Mouse (Mus musculus) embryonic fibroblast, embryonic 13.5 days (primary cell): ENCODE measurements around the gene Xpo6. TPM values are rescaled to one million over a fixed set of nuclear protein-coding genes. Genes with fewer than 3 reads are reported as not detected.

ENCODE experiments used
- H3K27ac ChIP-seq: 2 replicates; pipeline ENCODE4 v1.5.1; 2012; ENCODE audit warnings: low read length, control low read depth, inconsistent platforms; ENCODE audit not compliant: insufficient read depth
- H3K4me1 ChIP-seq: 2 replicates; pipeline ENCODE4 v1.6.1; 2011; ENCODE audit warnings: low read length; ENCODE audit not compliant: control insufficient read depth, insufficient read depth
- H3K4me3 ChIP-seq: 2 replicates; pipeline ENCODE4 v1.5.1; 2011; ENCODE audit warnings: mild to moderate bottlenecking, control low read depth, low read length; ENCODE audit not compliant: insufficient read depth
- CTCF ChIP-seq: IDR thresholded peaks from 2 replicates; pipeline ENCODE4 v1.5.1; 2011; ENCODE audit warnings: mild to moderate bottlenecking, control low read depth, low read length, moderate library complexity, borderline replicate concordance; ENCODE audit not compliant: insufficient read depth
- POLR2A ChIP-seq: IDR thresholded peaks from 2 replicates; pipeline ENCODE4 v1.6.1; 2011; ENCODE audit warnings: low read depth, mild to moderate bottlenecking, control low read depth, low read length, moderate library complexity
- polyA plus RNA-seq: library from polyadenylated mRNA; stranded (reverse); fragments of >200 nt; gene quantifications from 2 replicates; pipeline ENCODE4 v1.2.4, GENCODE M21; 2011; ENCODE audit warnings: low read depth; ENCODE audit not compliant: missing spikeins, insufficient read length

The Xpo6 gene
- polyA plus RNA-seq, result 108 and 115 TPM in 2 replicates

GRCm38 (mm10) chr7:126200178-126200996 is at the start of gene Xpo6:
Gene Xpo6, minus strand, starts transcription at chr7:126200501.
- peak within 1 kb of the TSS; percentile 82 for H3K4me3 ChIP-seq
- H3K4me1 ChIP-seq, result peaks cover 2% of the 10 kb centered on the region
- no peak for TF ChIP-seq CTCF
- TF ChIP-seq POLR2A, result peak; percentile 77
- H3K27ac ChIP-seq, result peak within 1 kb of the TSS; percentile 22

- Histone ChIP-seq H3K4me3 (no peak overlapping the region), H3K4me1 (no peaks in the 10 kb centered on the region), H3K27ac (no peak overlapping the region)
- TF ChIP-seq CTCF (no peak), POLR2A (no peak)
Measured at GRCm38 (mm10) chr7:126249986-126250385, 49.7 kb upstream of the Xpo6 start.

- no peak for TF ChIP-seq POLR2A
- TF ChIP-seq CTCF, result no peak
- Histone ChIP-seq H3K4me3 (no peak overlapping the region), H3K27ac (no peak overlapping the region), H3K4me1 (no peaks in the 10 kb centered on the region)
Measured at GRCm38 (mm10) chr7:126249146-126249545, 48.8 kb upstream of the Xpo6 start.

- Histone ChIP-seq H3K4me1 (no peaks in the 10 kb centered on the region), H3K27ac (no peak overlapping the region), H3K4me3 (no peak overlapping the region)
- no peak for TF ChIP-seq POLR2A
- TF ChIP-seq CTCF, result no peak
Measured at GRCm38 (mm10) chr7:126248641-126249141, 48.4 kb upstream of the Xpo6 start.

GRCm38 (mm10) chr7:126248088-126248487 is 47.8 kb upstream of the Xpo6 start:
- no peak for TF ChIP-seq CTCF
- no peak for TF ChIP-seq POLR2A
- no peak overlapping the region for H3K27ac ChIP-seq
- no peak overlapping the region for H3K4me3 ChIP-seq

GRCm38 (mm10) chr7:126244168-126244750 is 44.0 kb upstream of the Xpo6 start:
- Histone ChIP-seq H3K4me1 (no peaks in the 10 kb centered on the region), H3K4me3 (no peak overlapping the region), H3K27ac (no peak overlapping the region)
- TF ChIP-seq CTCF (no peak), POLR2A (no peak)

More at GRCm38 (mm10) chr7:126248088-126248487, 47.8 kb upstream of the Xpo6 start:
- no peaks in the 10 kb centered on the region for H3K4me1 ChIP-seq

GRCm38 (mm10) chr7:126240814-126241360 is 40.6 kb upstream of the Xpo6 start:
- TF ChIP-seq CTCF (no peak), POLR2A (no peak)
- Histone ChIP-seq H3K27ac (no peak overlapping the region), H3K4me3 (no peak overlapping the region), H3K4me1 (no peaks in the 10 kb centered on the region)

GRCm38 (mm10) chr7:126236794-126237192 is 36.5 kb upstream of the Xpo6 start:
- no peak for TF ChIP-seq POLR2A
- TF ChIP-seq CTCF, result no peak
- Histone ChIP-seq H3K27ac (no peak overlapping the region), H3K4me3 (no peak overlapping the region), H3K4me1 (no peaks in the 10 kb centered on the region)

GRCm38 (mm10) chr7:126236083-126236793 is 35.9 kb upstream of the Xpo6 start:
- Histone ChIP-seq H3K4me1 (no peaks in the 10 kb centered on the region), H3K4me3 (no peak overlapping the region), H3K27ac (no peak overlapping the region)
- TF ChIP-seq POLR2A, result no peak
